Mouse (Mus musculus) thymus, postnatal 36 days (tissue): Measurements from ENCODE around the gene Mrpl27.
"Not testable (repeated sequence)": the region's sequence is repeated elsewhere in the genome, so short reads cannot be mapped to it uniquely, and the experiment has no call there.

Experiments used
- DNase-seq, 2 experiments: peaks; one replicate each; pipeline ENCODE4 v3.0.0; 2022; ENCODE audit warnings: mixed read lengths in 2 of 2

The Mrpl27 gene

DNA sequence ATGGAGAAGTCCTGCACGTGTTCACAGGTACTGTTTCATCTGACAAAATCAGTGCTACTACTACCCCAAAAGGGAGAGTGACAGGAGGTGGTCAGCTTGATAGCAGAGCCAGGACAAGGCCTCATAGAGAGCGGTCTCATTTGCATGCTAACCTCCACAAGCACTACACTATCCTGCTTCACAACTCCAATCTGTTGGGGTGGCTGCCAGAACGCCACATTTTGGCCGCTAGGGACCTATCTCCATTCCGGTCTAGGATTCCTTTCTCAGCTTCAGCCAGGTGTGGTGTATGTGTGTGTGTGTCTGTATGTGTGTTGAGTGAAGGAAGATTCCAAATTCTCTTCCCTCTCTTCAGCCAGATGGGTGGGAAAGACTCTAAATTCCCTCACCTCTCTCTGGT lies 21.9 kb downstream of the Mrpl27 start:
- no peak for DNase-seq

DNA sequence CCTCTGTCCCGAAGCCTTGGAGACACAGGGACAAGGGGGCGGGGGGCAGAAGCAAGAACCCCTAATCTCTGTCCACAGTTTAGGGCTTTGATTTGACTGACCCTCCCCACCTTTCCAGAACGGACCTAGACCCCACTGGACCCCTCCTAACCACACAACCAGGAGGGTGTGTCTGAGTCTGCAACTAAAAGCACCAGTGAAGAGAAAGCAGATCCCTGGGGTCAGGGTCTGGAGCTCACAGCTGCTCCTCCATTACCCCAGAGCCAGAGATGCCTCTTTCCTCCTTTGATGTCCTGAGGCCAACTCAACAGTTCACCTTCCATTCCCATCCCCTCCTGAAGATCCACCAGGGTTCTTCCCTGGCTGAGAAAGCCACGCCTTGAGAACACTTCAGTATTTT lies 22.7 kb downstream of the Mrpl27 start:
- no peak for DNase-seq

GRCm38 (mm10) chr11:94676754-94677606 lies 23.4 kb downstream of the Mrpl27 start, which contains the start of gene Xylt2:
TSS of gene Xylt2 (minus strand) at chr11:94677515.
- DNase-seq: peak; percentile 95

- no peak for DNase-seq
Observed at GRCm38 (mm10) chr11:94677607-94678145, 24.1 kb downstream of the Mrpl27 start.

DNA sequence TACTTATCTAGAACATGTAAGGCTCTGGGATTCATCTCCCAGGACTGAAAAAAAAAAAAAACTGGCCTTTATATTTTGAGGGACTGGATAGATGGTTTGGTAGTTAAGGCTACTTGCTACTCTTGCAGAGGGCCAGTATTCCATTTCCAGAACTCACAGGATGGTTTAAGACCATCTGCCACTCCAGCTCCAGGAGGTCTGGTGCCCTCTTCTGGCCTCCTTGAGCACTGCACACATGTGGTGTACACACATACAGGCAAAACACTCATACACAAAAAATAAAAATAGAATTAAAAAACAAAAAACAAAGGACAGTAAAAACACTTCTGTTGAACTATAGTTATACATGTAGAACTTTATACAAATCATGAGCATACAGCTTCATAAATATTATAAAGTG lies 27.1 kb downstream of the Mrpl27 start:
- no peak for DNase-seq

DNA sequence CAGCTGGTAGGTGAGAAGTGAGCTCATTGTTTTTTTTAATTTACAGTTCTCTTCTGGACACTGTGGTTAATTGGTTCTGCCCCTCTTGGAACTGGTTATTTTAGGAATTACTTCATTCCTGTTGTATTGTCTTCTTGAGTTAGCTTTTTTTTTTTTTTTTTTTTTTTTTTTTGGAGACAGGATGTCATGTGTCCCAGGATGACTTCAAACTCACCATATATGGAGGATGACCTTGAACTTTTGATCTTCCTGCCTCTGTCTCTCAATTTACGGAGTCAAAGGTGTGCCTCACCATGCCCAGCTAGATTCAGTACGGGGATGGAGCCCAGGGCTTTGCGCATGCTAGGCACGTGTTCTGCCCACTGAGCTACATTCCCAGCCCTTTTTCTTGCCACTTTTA lies 28.1 kb downstream of the Mrpl27 start:
- no peak for DNase-seq

GRCm38 (mm10) chr11:94682427-94682826 lies 28.9 kb downstream of the Mrpl27 start:
- DNase-seq: no peak

GRCm38 (mm10) chr11:94687178-94687577 lies 33.6 kb downstream of the Mrpl27 start:
- no peak for DNase-seq

GRCm38 (mm10) chr11:94692502-94692901 lies 38.9 kb downstream of the Mrpl27 start:
- DNase-seq: not testable (repeated sequence)

DNA sequence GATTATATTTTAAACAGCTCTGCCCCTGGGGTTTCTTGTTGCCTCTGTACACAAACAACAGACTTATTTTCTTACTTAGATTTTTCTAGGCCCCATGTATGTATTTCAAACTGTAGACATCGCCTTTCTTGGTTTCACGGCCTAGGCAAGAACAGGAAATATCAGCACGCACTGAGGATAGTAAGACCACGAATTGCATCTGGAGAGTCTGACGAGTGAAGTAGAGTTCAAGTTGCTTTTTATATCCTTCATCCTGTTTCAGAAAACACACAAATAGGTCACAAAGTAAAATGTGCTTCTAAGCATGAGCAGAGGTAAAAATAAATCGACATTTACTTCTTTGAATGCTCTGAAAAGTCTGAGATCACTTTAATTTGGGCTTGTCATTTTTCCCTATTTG lies 41.9 kb downstream of the Mrpl27 start:
- DNase-seq: no peak

DNA sequence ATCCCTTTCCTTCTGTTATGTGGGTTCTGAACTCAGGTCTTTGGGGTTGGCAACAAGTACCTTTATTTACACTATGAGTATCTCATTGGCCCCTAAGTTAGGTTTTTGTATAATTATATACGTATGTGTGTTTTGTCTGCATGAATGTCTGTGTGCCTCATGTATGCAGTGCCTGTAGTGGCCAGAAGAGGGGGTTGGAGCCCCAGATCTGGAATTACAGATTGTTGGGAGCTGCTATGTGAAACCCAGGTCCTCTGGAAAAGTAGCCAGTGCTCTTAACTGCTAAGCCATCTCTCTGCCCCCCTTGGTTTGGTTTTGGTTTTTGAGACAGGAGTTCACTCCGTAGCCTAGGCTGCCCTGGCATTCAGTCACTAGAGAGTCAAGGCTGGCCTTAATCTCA lies 43.6 kb downstream of the Mrpl27 start:
- peak; percentile 25 to 44 for DNase-seq

- DNase-seq: peak; percentile 73 to 81
Observed at GRCm38 (mm10) chr11:94697703-94698464, 44.3 kb downstream of the Mrpl27 start.

DNA sequence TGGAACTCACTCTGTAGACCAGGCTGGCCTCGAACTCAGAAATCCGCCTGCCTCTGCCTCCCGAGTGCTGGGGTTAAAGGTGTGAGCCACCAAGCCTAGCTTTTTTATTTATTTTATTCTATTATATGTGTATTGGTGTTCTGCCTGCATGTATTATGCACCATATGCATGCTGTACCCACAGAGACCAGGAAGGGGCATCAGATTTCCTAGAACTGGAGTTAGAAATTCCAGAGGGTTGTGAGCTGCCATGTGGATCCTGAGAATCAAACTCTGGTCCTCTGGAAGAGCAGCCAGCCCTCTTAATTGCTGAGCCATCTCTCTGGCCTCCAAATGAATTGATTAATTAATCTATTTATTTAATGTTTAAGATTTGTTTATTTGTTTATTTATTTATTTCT lies 45.8 kb downstream of the Mrpl27 start:
- no peak for DNase-seq

DNA sequence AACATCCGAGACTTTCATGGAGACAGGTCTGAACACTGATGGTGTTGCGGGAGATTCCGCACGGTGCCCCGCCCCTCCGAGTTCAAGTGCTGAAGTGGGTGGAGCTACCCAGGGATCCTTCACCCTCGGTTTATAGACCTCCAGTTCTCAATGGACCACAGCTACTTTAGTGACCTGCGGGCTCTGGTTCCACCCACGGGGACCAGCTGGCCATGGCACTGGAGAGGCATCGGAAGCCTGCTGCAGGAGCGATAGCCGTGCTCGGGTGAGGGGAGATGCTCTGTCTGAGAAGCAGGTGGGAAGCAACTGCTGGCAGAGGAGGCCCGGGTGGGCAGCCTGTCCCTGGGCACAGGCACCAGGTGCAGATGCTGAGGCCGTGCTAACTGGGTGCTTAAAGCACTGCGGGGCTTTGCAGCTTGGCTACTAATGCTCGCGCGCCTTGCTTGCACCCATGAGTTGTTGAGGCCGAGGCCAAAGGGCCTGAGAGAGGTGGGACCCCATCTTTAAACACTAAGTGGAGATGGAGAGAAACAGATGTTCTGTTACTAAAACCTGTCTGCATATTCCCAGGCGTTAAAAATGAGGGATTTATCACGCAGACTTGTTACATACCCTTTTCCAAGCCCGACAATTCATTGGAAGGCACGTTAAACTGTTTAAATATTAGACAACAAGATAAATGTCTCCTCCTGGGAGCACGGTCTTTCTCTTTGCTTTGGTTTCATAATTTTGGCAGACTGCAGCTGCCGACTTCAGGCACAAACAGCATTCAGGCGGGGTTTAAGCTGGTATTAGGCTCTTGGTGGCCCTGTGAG lies 48.0 kb downstream of the Mrpl27 start:
- DNase-seq: no peak

DNA sequence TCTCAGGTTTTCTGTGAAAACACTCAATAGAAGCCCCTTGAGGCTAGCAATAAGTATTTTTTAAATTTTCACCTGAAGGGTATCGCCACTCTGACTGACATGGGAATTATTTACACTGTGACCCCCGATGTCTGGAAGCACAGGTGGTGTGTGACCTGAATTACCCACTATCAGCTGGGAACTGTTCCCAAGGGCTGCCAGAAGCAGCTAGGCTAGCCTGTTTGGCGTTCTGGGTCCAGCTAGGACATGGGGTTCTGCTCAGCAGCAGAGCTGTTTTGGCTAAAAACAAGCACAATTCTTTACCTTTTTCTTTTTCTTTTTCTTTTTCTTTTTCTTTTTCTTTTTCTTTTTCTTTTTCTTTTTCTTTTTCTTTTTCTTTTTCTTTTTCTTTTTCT lies 48.6 kb downstream of the Mrpl27 start:
- no peak for DNase-seq

DNA sequence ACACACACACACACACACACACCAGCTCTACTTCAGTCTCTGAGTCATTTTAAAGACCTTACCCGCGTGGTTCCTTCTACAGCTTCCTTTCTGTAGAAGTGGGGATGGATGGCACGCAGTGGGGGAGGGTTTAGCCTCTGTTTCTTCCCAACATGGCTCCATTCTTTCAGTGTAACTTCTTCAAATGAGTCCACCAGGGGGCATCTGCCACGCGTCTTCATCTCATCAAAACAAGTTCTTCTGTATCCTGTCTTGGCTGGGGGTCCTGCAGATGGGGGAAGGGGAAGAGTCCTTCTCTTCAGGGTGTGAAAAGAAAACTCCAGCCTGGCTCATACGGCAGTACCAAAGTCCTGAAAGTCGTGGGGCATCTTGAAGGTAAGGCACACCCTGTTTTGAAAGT lies 50.5 kb downstream of the Mrpl27 start:
- DNase-seq: peak; percentile 23 to 37

DNA sequence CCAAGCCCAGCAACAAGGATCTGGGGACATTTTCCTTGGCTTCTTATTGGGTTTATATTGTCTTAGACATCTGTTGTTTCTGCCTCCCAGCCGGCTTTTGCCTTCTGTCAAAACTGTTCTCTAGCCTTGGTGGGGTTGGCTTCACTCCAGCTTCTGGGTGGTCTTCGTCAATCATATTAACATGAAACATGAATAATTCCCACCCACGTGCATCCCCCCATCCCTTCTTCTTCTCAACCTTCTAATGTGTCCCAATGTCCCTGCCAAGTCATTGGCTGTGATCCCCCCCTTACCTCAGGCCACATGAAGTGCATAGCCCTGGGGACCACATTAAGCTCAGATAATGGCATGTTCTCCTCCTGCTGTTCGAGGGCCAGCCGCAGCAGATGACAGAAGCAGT lies 50.9 kb downstream of the Mrpl27 start, which contains the start of gene Gm11541:
Gm11541 (minus strand) TSS at position 28 of the 400 bp plus-strand sequence.
- DNase-seq: no peak
